Mouse (Mus musculus) CD4-positive, CD25-positive, alpha-beta regulatory T cell (primary cell): ENCODE results near the gene Gm17654. TPM values are rescaled to one million over a fixed set of nuclear protein-coding genes. Genes with fewer than 3 reads are reported as not detected.

Source experiments
- polyA plus RNA-seq: library from polyadenylated mRNA; unstranded; fragments of 100-300 nt; shearing (Covaris generic); gene quantifications from one replicate; pipeline ENCODE4 v1.2.1, GENCODE M21; 2017

Gene Gm17654
- polyA plus RNA-seq = not detected

DNA sequence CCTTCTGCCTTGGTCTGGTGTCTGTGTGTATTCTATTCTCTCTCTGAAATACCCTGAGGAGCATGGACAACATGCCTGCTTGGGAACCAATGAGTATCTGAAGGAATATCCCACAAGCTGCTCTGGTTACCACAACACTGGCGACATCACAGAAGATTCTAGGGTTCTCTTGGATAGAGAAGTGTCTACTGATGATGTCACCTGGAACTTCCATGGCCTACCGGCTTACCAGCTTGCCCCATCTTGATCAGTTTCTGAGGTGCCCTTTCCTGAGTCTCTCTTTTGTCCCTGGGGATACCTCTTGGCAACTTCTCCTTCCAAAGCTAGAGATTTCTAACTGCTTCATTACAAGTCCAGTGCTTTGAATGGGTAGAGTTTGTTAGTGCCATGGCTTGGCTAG is at the start of gene Gm17654:
Gene Gm17654 (minus strand): TSS at position 101 of the 400 bp plus-strand sequence.

DNA sequence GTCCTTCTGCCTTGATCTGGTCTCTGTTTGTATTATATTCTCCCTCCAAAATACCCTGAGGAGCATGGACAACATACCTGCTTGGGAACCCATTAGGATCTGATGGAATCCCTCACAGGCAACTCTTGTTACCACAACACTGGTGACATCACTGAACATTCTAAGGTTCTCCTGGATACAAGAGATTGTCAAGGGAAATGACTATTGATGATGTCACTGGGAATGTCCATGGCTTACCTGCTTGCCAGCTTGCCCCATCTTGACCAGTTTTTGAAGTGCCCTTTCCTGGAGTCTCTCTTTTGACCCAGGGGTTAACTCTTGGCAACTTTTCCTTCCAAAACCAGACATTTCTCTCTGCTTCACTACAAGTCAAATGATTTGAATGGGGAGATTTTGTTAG is 29.0 kb upstream of the Gm17654 start, which contains the start of gene Gm10375:
Gene Gm10375 (minus strand): TSS at position 101 of the 400 bp plus-strand sequence.

DNA sequence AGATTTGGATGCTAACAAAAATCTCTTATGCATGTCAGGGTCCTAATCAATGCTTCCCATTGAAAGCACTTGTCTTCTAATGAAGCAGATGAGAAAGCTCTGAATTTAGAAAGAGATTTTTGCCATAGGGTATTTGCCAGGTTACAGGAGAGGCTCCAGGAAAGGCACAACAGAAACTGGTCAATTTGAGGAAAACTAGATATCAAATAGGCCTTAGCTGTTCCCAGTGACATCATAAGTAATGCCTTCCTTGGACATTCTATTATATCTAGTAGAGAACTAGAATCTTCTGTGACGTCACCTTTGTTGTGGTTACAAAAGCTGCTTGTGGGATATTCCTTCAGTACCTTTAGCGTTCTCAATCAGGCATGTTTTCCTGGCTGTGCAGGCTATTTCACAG is 35.7 kb downstream of the Gm17654 start, which contains the start of gene Gm5799:
Gene Gm5799 (plus strand): TSS at position 301 of the 400 bp plus-strand sequence.

Other genes starting within 250 kb of the Gm17654 start
- gene 1700001F09Rik, start 231.3 kb downstream of the Gm17654 start, polyA plus RNA-seq = not detected
- not detected for gene Gm8138, start 162.8 kb downstream of the Gm17654 start, polyA plus RNA-seq
- gene Gm5799, start 35.6 kb downstream of the Gm17654 start, polyA plus RNA-seq = not detected
- not detected for gene Gm10375, start 28.9 kb upstream of the Gm17654 start, polyA plus RNA-seq
- gene Gm8165, start 98.1 kb upstream of the Gm17654 start, polyA plus RNA-seq = not detected
- gene Gm7324, start 118.7 kb upstream of the Gm17654 start, polyA plus RNA-seq = 1.4 TPM
- gene Gm16506, start 148.3 kb upstream of the Gm17654 start, polyA plus RNA-seq = not detected
- not detected for gene Gm6526, start 168.7 kb upstream of the Gm17654 start, polyA plus RNA-seq
- not detected for gene Gm8180, start 205.6 kb upstream of the Gm17654 start, polyA plus RNA-seq